Mouse (Mus musculus): ENCODE results near the gene Brd3. TPM values are rescaled to one million over a fixed set of nuclear protein-coding genes. Genes with fewer than 3 reads are reported as not detected.

The Brd3 gene
- polyA plus RNA-seq, 1 experiment from 2014 or later: 98.6 TPM

GRCm38 (mm10) chr2:27438281-27438680 lies 69.2 kb downstream of the Brd3 start:
- Histone ChIP-seq H3K4me3 (replicated peaks) (no peak overlapping the region), H3K9me3 (replicated peaks) (no peaks in the 10 kb centered on the region), H3K9ac (replicated peaks) (no peak overlapping the region), H3K4me1 (peaks cover 10% of the 10 kb centered on the region), H3K4me2 (no peak overlapping the region), H3K27ac (replicated peaks) (no peak overlapping the region), H3K36me3 (no peaks in the 10 kb centered on the region), H3K27me3 (replicated peaks) (no peaks in the 10 kb centered on the region)
- 21% methylated on average over 11 of the region's 11 CpGs for WGBS
- ATAC-seq (ENCODE audit: low FRiP score): no peak

- H3K4me3 ChIP-seq (replicated peaks): no peak overlapping the region
- WGBS: 58% methylated on average over 1 of the region's 1 CpGs
- H3K4me1 ChIP-seq: peaks cover 6% of the 10 kb centered on the region
- no peak for ATAC-seq (ENCODE audit: low FRiP score)
- no peak overlapping the region for H3K4me2 ChIP-seq
- no peak overlapping the region for H3K27ac ChIP-seq (replicated peaks)
- no peak overlapping the region for H3K9ac ChIP-seq (replicated peaks)
- H3K9me3 ChIP-seq (replicated peaks): no peaks in the 10 kb centered on the region
- H3K27me3 ChIP-seq (replicated peaks): no peaks in the 10 kb centered on the region
- no peaks in the 10 kb centered on the region for H3K36me3 ChIP-seq
These were observed 69.6 kb downstream of the Brd3 start for GRCm38 (mm10) chr2:27437876-27438275.

GRCm38 (mm10) chr2:27432599-27432998 lies 74.9 kb downstream of the Brd3 start:
- WGBS: 92% methylated on average over 2 of the region's 2 CpGs
- no peak overlapping the region for H3K4me3 ChIP-seq (replicated peaks)
- H3K9me3 ChIP-seq (replicated peaks): no peaks in the 10 kb centered on the region
- no peaks in the 10 kb centered on the region for H3K27me3 ChIP-seq (replicated peaks)
- no peak overlapping the region for H3K27ac ChIP-seq (replicated peaks)
- no peak overlapping the region for H3K4me2 ChIP-seq
- ATAC-seq (ENCODE audit: low FRiP score): no peak
- H3K36me3 ChIP-seq: no peaks in the 10 kb centered on the region
- H3K9ac ChIP-seq (replicated peaks): no peak overlapping the region
- peaks cover 4% of the 10 kb centered on the region for H3K4me1 ChIP-seq

GRCm38 (mm10) chr2:27430621-27431020 lies 76.8 kb downstream of the Brd3 start:
- H3K27ac ChIP-seq (replicated peaks): no peak overlapping the region
- H3K9ac ChIP-seq (replicated peaks): no peak overlapping the region
- no peak overlapping the region for H3K4me2 ChIP-seq
- H3K4me1 ChIP-seq: peaks cover 11% of the 10 kb centered on the region
- ATAC-seq (ENCODE audit: low FRiP score): no peak
- H3K36me3 ChIP-seq: no peaks in the 10 kb centered on the region
- WGBS: 94% methylated on average over 7 of the region's 7 CpGs
- no peak overlapping the region for H3K4me3 ChIP-seq (replicated peaks)
- no peaks in the 10 kb centered on the region for H3K27me3 ChIP-seq (replicated peaks)
- H3K9me3 ChIP-seq (replicated peaks): no peaks in the 10 kb centered on the region

GRCm38 (mm10) chr2:27428071-27428470 lies 79.4 kb downstream of the Brd3 start:
- Histone ChIP-seq H3K4me2 (no peak overlapping the region), H3K9me3 (replicated peaks) (no peaks in the 10 kb centered on the region), H3K36me3 (no peaks in the 10 kb centered on the region), H3K27ac (replicated peaks) (peak overlapping the region; percentile 58; the same call in 1 of the 2 replicates), H3K4me3 (replicated peaks) (no peak overlapping the region), H3K4me1 (peaks cover 35% of the 10 kb centered on the region), H3K27me3 (replicated peaks) (no peaks in the 10 kb centered on the region), H3K9ac (replicated peaks) (no peak overlapping the region)
- peak; percentile 13; the same call in 1 of the 2 replicates for ATAC-seq (ENCODE audit: low FRiP score)
- 0% methylated on average over 4 of the region's 4 CpGs for WGBS

- H3K27me3 ChIP-seq (replicated peaks): no peaks in the 10 kb centered on the region
- H3K4me3 ChIP-seq (replicated peaks): peak within 1 kb of the TSS; percentile 92
- no peaks in the 10 kb centered on the region for H3K36me3 ChIP-seq
- peak within 1 kb of the TSS; percentile 81 for H3K27ac ChIP-seq (replicated peaks)
- peaks cover 46% of the 10 kb centered on the region for H3K4me1 ChIP-seq
- WGBS: under 1% methylated on average over 57 of the region's 58 CpGs
- peak; percentile 91 for ATAC-seq (ENCODE audit: low FRiP score)
- no peaks in the 10 kb centered on the region for H3K9me3 ChIP-seq (replicated peaks)
- H3K4me2 ChIP-seq: peak within 1 kb of the TSS; percentile 92
- H3K9ac ChIP-seq (replicated peaks): peak within 1 kb of the TSS; percentile 57
These were observed 80.5 kb downstream of the Brd3 start, which contains the start of gene Vav2 for GRCm38 (mm10) chr2:27426855-27427457. TSS of gene Vav2 (minus strand) at chr2:27427033.

- Histone ChIP-seq H3K36me3 (no peaks in the 10 kb centered on the region), H3K9me3 (replicated peaks) (no peaks in the 10 kb centered on the region), H3K4me3 (replicated peaks) (peak overlapping the region; percentile 92), H3K9ac (replicated peaks) (peak overlapping the region; percentile 57), H3K27me3 (replicated peaks) (no peaks in the 10 kb centered on the region), H3K27ac (replicated peaks) (peak overlapping the region; percentile 81), H3K4me1 (peaks cover 52% of the 10 kb centered on the region), H3K4me2 (peak overlapping the region; percentile 92)
- WGBS: 0% methylated on average over 45 of the region's 64 CpGs
- peak; percentile 45 for ATAC-seq (ENCODE audit: low FRiP score)
These were observed 81.0 kb downstream of the Brd3 start for GRCm38 (mm10) chr2:27426406-27426854.

- no peaks in the 10 kb centered on the region for H3K36me3 ChIP-seq
- H3K27ac ChIP-seq (replicated peaks): peak overlapping the region; percentile 81
- peaks cover 57% of the 10 kb centered on the region for H3K4me1 ChIP-seq
- WGBS: under 1% methylated on average over 56 of the region's 60 CpGs
- peak overlapping the region; percentile 92 for H3K4me2 ChIP-seq
- H3K9me3 ChIP-seq (replicated peaks): no peaks in the 10 kb centered on the region
- H3K27me3 ChIP-seq (replicated peaks): no peaks in the 10 kb centered on the region
- peak overlapping the region; percentile 92 for H3K4me3 ChIP-seq (replicated peaks)
- peak; percentile 16; the same call in 1 of the 2 replicates for ATAC-seq (ENCODE audit: low FRiP score)
- H3K9ac ChIP-seq (replicated peaks): peak overlapping the region; percentile 57
These were observed 81.6 kb downstream of the Brd3 start for GRCm38 (mm10) chr2:27425751-27426405.

- peak overlapping the region; percentile 81 for H3K27ac ChIP-seq (replicated peaks)
- under 1% methylated on average over 20 of the region's 20 CpGs for WGBS
- peak overlapping the region; percentile 92 for H3K4me2 ChIP-seq
- no peaks in the 10 kb centered on the region for H3K27me3 ChIP-seq (replicated peaks)
- no peak for ATAC-seq (ENCODE audit: low FRiP score)
- H3K36me3 ChIP-seq: no peaks in the 10 kb centered on the region
- peak overlapping the region; percentile 92 for H3K4me3 ChIP-seq (replicated peaks)
- H3K4me1 ChIP-seq: peaks cover 58% of the 10 kb centered on the region
- H3K9me3 ChIP-seq (replicated peaks): no peaks in the 10 kb centered on the region
- H3K9ac ChIP-seq (replicated peaks): peak overlapping the region; percentile 57
These were observed 82.3 kb downstream of the Brd3 start for GRCm38 (mm10) chr2:27425161-27425611.

- WGBS: 41% methylated on average over 7 of the region's 7 CpGs
These were observed 83.9 kb downstream of the Brd3 start for GRCm38 (mm10) chr2:27423596-27423995.

GRCm38 (mm10) chr2:27421293-27422068 lies 86.0 kb downstream of the Brd3 start:
- H3K4me3 ChIP-seq (replicated peaks): no peak overlapping the region
- ATAC-seq (ENCODE audit: low FRiP score): no peak
- no peak overlapping the region for H3K9ac ChIP-seq (replicated peaks)

More at GRCm38 (mm10) chr2:27423596-27423995, 83.9 kb downstream of the Brd3 start:
- no peaks in the 10 kb centered on the region for H3K27me3 ChIP-seq (replicated peaks)
- H3K36me3 ChIP-seq: no peaks in the 10 kb centered on the region
- peak overlapping the region; percentile 92 for H3K4me2 ChIP-seq
- H3K9ac ChIP-seq (replicated peaks): no peak overlapping the region; the same call in 1 of the 2 replicates
- ATAC-seq (ENCODE audit: low FRiP score): no peak
- H3K4me1 ChIP-seq: peaks cover 71% of the 10 kb centered on the region
- H3K4me3 ChIP-seq (replicated peaks): peak overlapping the region; percentile 92
- H3K9me3 ChIP-seq (replicated peaks): no peaks in the 10 kb centered on the region
- no peak overlapping the region for H3K27ac ChIP-seq (replicated peaks)

More at GRCm38 (mm10) chr2:27421293-27422068, 86.0 kb downstream of the Brd3 start:
- Histone ChIP-seq H3K27me3 (replicated peaks) (no peaks in the 10 kb centered on the region), H3K4me1 (peaks cover 79% of the 10 kb centered on the region), H3K36me3 (no peaks in the 10 kb centered on the region), H3K27ac (replicated peaks) (peak overlapping the region; percentile 49), H3K9me3 (replicated peaks) (no peaks in the 10 kb centered on the region), H3K4me2 (peak overlapping the region; percentile 24; the same call in 1 of the 2 replicates)
- 45% methylated on average over 20 of the region's 20 CpGs for WGBS

Measured in neural tube, embryonic 15.5 days (tissue).